8 mouse cellular contexts compared by ENCODE assay signal in the genomic region with DNA sequence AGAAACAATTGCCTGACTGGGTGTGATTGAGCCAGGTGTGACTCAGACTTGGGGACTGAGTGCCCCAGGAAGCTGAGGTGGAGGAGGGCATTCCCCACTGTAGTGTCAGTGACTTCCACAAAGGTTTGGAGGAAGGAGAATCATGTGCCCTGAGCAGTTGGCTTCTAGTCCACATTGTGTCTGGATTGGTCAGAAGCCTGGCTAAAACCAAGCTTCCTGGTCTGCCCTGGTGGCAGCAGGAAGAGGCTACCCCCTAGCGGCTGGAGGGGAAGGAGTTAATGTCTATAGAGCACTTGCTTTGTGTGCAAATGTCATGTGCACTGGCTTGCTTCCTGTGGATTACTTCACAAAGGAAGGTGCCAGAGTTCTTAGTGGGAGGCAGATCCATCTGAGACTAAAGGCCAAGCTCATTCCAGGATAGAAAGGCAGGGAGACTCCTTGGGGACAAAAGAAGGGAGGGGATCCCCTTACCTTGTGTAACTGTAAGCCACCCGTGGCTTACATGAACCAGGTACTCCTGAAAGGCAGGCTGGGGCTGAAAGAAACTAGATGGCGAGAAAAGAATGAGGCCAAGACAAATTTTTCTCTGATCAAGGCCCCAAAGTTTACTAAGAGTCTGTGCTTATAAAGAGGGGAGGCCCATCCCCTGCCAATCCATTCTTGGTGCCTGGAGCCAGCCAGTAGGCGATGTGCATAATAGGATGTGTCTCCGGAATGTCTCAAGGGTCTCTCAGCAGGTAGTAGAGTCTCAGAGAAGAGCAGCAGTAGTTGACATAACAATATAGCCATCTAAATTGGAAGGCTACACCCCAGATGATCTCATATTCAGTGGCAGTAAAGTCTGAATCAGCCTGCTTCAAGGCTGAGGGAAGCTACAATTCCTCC. TPM values are rescaled to one million over a fixed set of nuclear protein-coding genes. Genes with fewer than 3 reads are reported as not detected.
DNase-seq lines count a peak whose midpoint lies in the region; ATAC-seq and TF ChIP-seq lines count a peak whose summit lies in the region.
"Not testable (repeated sequence)": the region's sequence is repeated elsewhere in the genome, so short reads cannot be mapped to it uniquely, and the experiment has no call there.

No protein-coding gene starts in this region.

- not testable (repeated sequence) for H3K79me3 ChIP-seq in C2C12 (ENCODE audit: low read depth)

- WGBS in embryonic facial prominence, embryonic 10.5 days: 72% methylated on average over 5 of the region's 5 CpGs
- 72% methylated on average over 5 of the region's 5 CpGs for WGBS in heart, postnatal 0 days
- WGBS in liver, postnatal 0 days (ENCODE audit: insufficient replicate concordance): 72% methylated on average over 5 of the region's 5 CpGs
- 58% methylated on average over 5 of the region's 5 CpGs for WGBS in midbrain, postnatal 0 days

- not testable (repeated sequence) for H3K27ac ChIP-seq in embryonic facial prominence, embryonic 10.5 days (replicated peaks); liver, postnatal 0 days (ENCODE audit: low read depth); midbrain, postnatal 0 days (ENCODE audit: low read depth, low read length)
- H3K27ac ChIP-seq in heart, postnatal 0 days (ENCODE audit: low read depth): 0 out of 2 replicates have a peak overlapping the region, but pooled peaks have one; percentile 30

- not testable (repeated sequence) for H3K27me3 ChIP-seq in C2C12 (ENCODE audit: control insufficient read depth, insufficient read depth, insufficient read length); embryonic facial prominence, embryonic 10.5 days (replicated peaks; ENCODE audit: low read depth, poor library complexity, severe bottlenecking); heart, postnatal 0 days (ENCODE audit: control insufficient read depth, insufficient read depth, low read length); liver, postnatal 0 days (ENCODE audit: insufficient read depth, low read length); midbrain, postnatal 0 days (ENCODE audit: insufficient read depth, low read length)

- peaks cover 22% of the 10 kb centered on the region for H3K36me3 ChIP-seq in C2C12 (ENCODE audit: control insufficient read depth, insufficient read depth)
- peaks cover 16% of the 10 kb centered on the region for H3K36me3 ChIP-seq in embryonic facial prominence, embryonic 10.5 days (replicated peaks)
- peaks cover 11% of the 10 kb centered on the region; the same call in 1 of the 2 replicates for H3K36me3 ChIP-seq in heart, postnatal 0 days (replicated peaks; ENCODE audit: control insufficient read depth, insufficient read depth, low read length)
- peaks cover 18% of the 10 kb centered on the region for H3K36me3 ChIP-seq in liver, postnatal 0 days (replicated peaks; ENCODE audit: insufficient read depth, low read length)
- H3K36me3 ChIP-seq in midbrain, postnatal 0 days (ENCODE audit: insufficient read depth, low read length): not testable (repeated sequence)

- H3K4me3 ChIP-seq in C2C12 (ENCODE audit: insufficient read depth, poor library complexity, severe bottlenecking); embryonic facial prominence, embryonic 10.5 days; heart, postnatal 0 days (ENCODE audit: low read depth, low read length); liver, postnatal 0 days (ENCODE audit: low read depth, low read length); midbrain, postnatal 0 days (ENCODE audit: low read depth, low read length): not testable (repeated sequence)

- not testable (repeated sequence) for H3K4me1 ChIP-seq in embryonic facial prominence, embryonic 10.5 days; heart, postnatal 0 days (ENCODE audit: control insufficient read depth, insufficient read depth); liver, postnatal 0 days (ENCODE audit: insufficient read depth); midbrain, postnatal 0 days (ENCODE audit: insufficient read depth, low read length)

- DNase-seq in ZHBTc4 (ENCODE audit: low read depth, low spot score): peak; percentile 82
- peak; percentile 17 for DNase-seq in embryonic facial prominence, embryonic 10.5 days (ENCODE audit: low spot score)
- not testable (repeated sequence) for DNase-seq in heart, postnatal 0 days (ENCODE audit: low spot score); midbrain, postnatal 0 days (ENCODE audit: low spot score)
- peak; percentile 71 for DNase-seq in kidney, adult 9 months
- DNase-seq in liver, postnatal 0 days: peak; percentile 37
- DNase-seq in thymus, postnatal 4 days: peak; percentile 60

- H3K9me3 ChIP-seq in embryonic facial prominence, embryonic 10.5 days; heart, postnatal 0 days (replicated peaks; ENCODE audit: control insufficient read depth, low read length); liver, postnatal 0 days (ENCODE audit: low read length); midbrain, postnatal 0 days (ENCODE audit: low read length): not testable (repeated sequence)

- not testable (repeated sequence) for H3K79me2 ChIP-seq in C2C12 (ENCODE audit: control insufficient read depth, insufficient read depth)

- H3ac ChIP-seq in C2C12 (ENCODE audit: control insufficient read depth, insufficient read length, low read depth): not testable (repeated sequence)

- not testable (repeated sequence) for TF ChIP-seq CTCF in C2C12 (IDR thresholded peaks at IDR 0.05; ENCODE audit: control insufficient read depth, insufficient read depth, insufficient read length)
- TF ChIP-seq CTCF in heart, postnatal 0 days (IDR thresholded peaks at IDR 0.05; ENCODE audit: low read depth): peak; percentile 33; the same call in 1 of the 2 replicates
- peak; percentile 66 for TF ChIP-seq CTCF in liver, postnatal 0 days (IDR thresholded peaks at IDR 0.05; ENCODE audit: low read depth)
- TF ChIP-seq CTCF in midbrain, postnatal 0 days (IDR thresholded peaks at IDR 0.05): peak; percentile 26; the same call in 1 of the 2 replicates

- not testable (repeated sequence) for TF ChIP-seq EP300 in heart, postnatal 0 days (IDR thresholded peaks at IDR 0.05; ENCODE audit: low read depth); liver, postnatal 0 days (IDR thresholded peaks at IDR 0.05; ENCODE audit: low read depth)

- peak; percentile 53; the same call in 1 of the 2 replicates for ATAC-seq in heart, postnatal 0 days (ENCODE audit: insufficient read depth, low read depth)
- ATAC-seq in liver, postnatal 0 days: peak; percentile 53; the same call in 1 of the 2 replicates
- ATAC-seq in midbrain, postnatal 0 days (ENCODE audit: low FRiP score): not testable (repeated sequence)

- H3K4me2 ChIP-seq in heart, postnatal 0 days (ENCODE audit: low read depth, low read length); liver, postnatal 0 days (ENCODE audit: low read depth, low read length); midbrain, postnatal 0 days (ENCODE audit: low read depth, low read length, poor library complexity, severe bottlenecking): not testable (repeated sequence)

- not testable (repeated sequence) for H3K9ac ChIP-seq in heart, postnatal 0 days (replicated peaks; ENCODE audit: low read depth, low read length); liver, postnatal 0 days (replicated peaks); midbrain, postnatal 0 days (replicated peaks; ENCODE audit: low read length, poor library complexity, severe bottlenecking)

TF ChIP-seq in C2C12, 6 proteins besides CTCF, POLR2A, EP300 and RAD21:
- peak; percentile 43 for TF ChIP-seq USF1 (IDR thresholded peaks at IDR 0.05; ENCODE audit: low read depth)
- peak; percentile 7 for TF ChIP-seq FOSL1 (IDR thresholded peaks at IDR 0.05; ENCODE audit: insufficient read depth, low read length, poor library complexity, severe bottlenecking)
- peak; percentile 20 for TF ChIP-seq MAX (IDR thresholded peaks at IDR 0.05)
- TF ChIP-seq MYOD1 (IDR thresholded peaks at IDR 0.05; ENCODE audit: control insufficient read depth, insufficient read length, low read depth): peak; percentile 37

RNA-seq across cellular contexts. Expression of gene Casp8, which starts 33.5 kb away (rescaled TPM):
- polyA plus RNA-seq in C2C12 (2012; fragmentation: generic; extraction: Trizol): 11.8 TPM
- polyA plus RNA-seq in embryonic facial prominence, embryonic 10.5 days (2016; fragmentation: Nextera tagmentation; extraction: Ambion mirVana): 13.1 TPM in 2 replicates
- total RNA-seq in heart, postnatal 0 days (2014; rRNA removed; ENCODE audit: low replicate concordance): 8.2 and 11.9 TPM in 2 replicates
- polyA plus RNA-seq in heart, postnatal 0 days (2015; fragmentation: Nextera tagmentation; extraction: Ambion mirVana): 10.7 and 12.3 TPM in 2 replicates
- polyA plus RNA-seq in liver, postnatal 0 days (2015; fragmentation: Nextera tagmentation; extraction: Ambion mirVana): 21.6 and 21.8 TPM in 2 replicates
- 2.2 and 2.5 TPM in 2 replicates for total RNA-seq in midbrain, postnatal 0 days (2014; rRNA removed)
- 3.5 and 4.3 TPM in 2 replicates for polyA plus RNA-seq in midbrain, postnatal 0 days (2015; fragmentation: Nextera tagmentation; extraction: Ambion mirVana)

RNA-seq across cellular contexts. Expression of gene Cflar, which starts 50.3 kb away (rescaled TPM):
- polyA plus RNA-seq in C2C12 (2012; fragmentation: generic; extraction: Trizol): 23.6 TPM
- polyA plus RNA-seq in embryonic facial prominence, embryonic 10.5 days (2016; fragmentation: Nextera tagmentation; extraction: Ambion mirVana): 27.3 and 29.7 TPM in 2 replicates
- total RNA-seq in heart, postnatal 0 days (2014; rRNA removed; ENCODE audit: low replicate concordance): 44.4 and 102 TPM in 2 replicates
- polyA plus RNA-seq in heart, postnatal 0 days (2015; fragmentation: Nextera tagmentation; extraction: Ambion mirVana): 49.8 and 53.6 TPM in 2 replicates
- 29.6 and 30.2 TPM in 2 replicates for polyA plus RNA-seq in liver, postnatal 0 days (2015; fragmentation: Nextera tagmentation; extraction: Ambion mirVana)
- total RNA-seq in midbrain, postnatal 0 days (2014; rRNA removed): 15.3 and 17.4 TPM in 2 replicates
- 15.8 and 16.7 TPM in 2 replicates for polyA plus RNA-seq in midbrain, postnatal 0 days (2015; fragmentation: Nextera tagmentation; extraction: Ambion mirVana)
